8 mouse cellular contexts compared by ENCODE assay signal in genomic region chr19:42779531-42780155, GRCm38 (mm10). TPM values are rescaled to one million over a fixed set of nuclear protein-coding genes. Genes with fewer than 3 reads are reported as not detected.
DNase-seq lines count a peak whose midpoint lies in the region; ATAC-seq lines count a peak whose summit lies in the region.

Gene Hps1, minus strand, starts transcription at chr19:42779978.

- DNase-seq in adipocyte (ENCODE audit: low spot score), result peak; percentile 94
- peak; percentile 96 for DNase-seq in embryo, embryonic 10 days (ENCODE audit: low spot score)
- peak; percentile 85 for DNase-seq in gastrocnemius, postnatal 14 days
- peak; percentile 91 to 94 for DNase-seq in left cerebral cortex, postnatal 10 days (ENCODE audit: extremely low spot score in 1 of 2, low spot score in 2 of 2)
- DNase-seq in right cerebral cortex, postnatal 25 days, result peak; percentile 91
- DNase-seq in urinary bladder, postnatal 4 days (ENCODE audit: low spot score in 2 of 2), result peak; percentile 84 to 89

- peak; percentile 91 for ATAC-seq in inflammation-experienced regulatory T-cells, adult 6 months
- peak; percentile 96 for ATAC-seq in megakaryocyte-erythroid progenitor cell, adult 5-6 weeks (replicated peaks; ENCODE audit: low FRiP score, low TSS enrichment, poor library complexity, severe bottlenecking)

- intact Hi-C loops in gastrocnemius, postnatal 14 days (cut with DNase I; ENCODE audit: low total_unique reads), result loop anchor here (10.0 kb wide), 1 partner anchor 115 kb away; no protein-coding TSS in a partner anchor
- intact Hi-C loops in left cerebral cortex, postnatal 10 days (cut with DNase I), result loop anchor here (10.0 kb wide), 1 partner anchor 195 kb away; no protein-coding TSS in a partner anchor

RNA-seq across cellular contexts. Expression of gene Hps1, which starts in this region (rescaled TPM):
- total RNA-seq in gastrocnemius, postnatal 14 days (2021), result 1 to 10 TPM; 1.3 to 1.4 TPM
- polyA plus RNA-seq in inflammation-experienced regulatory T-cells, adult 6 months (2017; shearing (Covaris generic)), result 10 to 100 TPM in 2 of 3 experiments, 1 to 10 TPM in 1; 9.9 to 12.1 (median 10.1) TPM
- 10 to 100 TPM in 1 of 2 experiments, 1 to 10 TPM in 1; 8.5 to 10.8 TPM for total RNA-seq in left cerebral cortex, postnatal 10 days (2021)
- total RNA-seq in megakaryocyte-erythroid progenitor cell, adult 5-6 weeks (2014; fragmentation: Nextera tagmentation), result 29.2 and 29.7 TPM in 2 replicates
- total RNA-seq in megakaryocyte-erythroid progenitor cell, adult 5-6 weeks (2017), result 18.7 and 21.6 TPM in 2 replicates

Comparison
In these comparisons a context has a peak if more than half of its experiments do, and no peak if none do; other contexts are left out.
1. Peak in every context shown above with its lines: DNase-seq and ATAC-seq.
2. RNA of gene Hps1 (total RNA-seq): 18.7 to 29.7 TPM in megakaryocyte-erythroid progenitor cell, adult 5-6 weeks and 8.5 to 10.8 TPM in left cerebral cortex, postnatal 10 days; 1.3 to 1.4 TPM in gastrocnemius, postnatal 14 days; every median in the first group is over 4 times any median in the second.